In the genomic region with DNA sequence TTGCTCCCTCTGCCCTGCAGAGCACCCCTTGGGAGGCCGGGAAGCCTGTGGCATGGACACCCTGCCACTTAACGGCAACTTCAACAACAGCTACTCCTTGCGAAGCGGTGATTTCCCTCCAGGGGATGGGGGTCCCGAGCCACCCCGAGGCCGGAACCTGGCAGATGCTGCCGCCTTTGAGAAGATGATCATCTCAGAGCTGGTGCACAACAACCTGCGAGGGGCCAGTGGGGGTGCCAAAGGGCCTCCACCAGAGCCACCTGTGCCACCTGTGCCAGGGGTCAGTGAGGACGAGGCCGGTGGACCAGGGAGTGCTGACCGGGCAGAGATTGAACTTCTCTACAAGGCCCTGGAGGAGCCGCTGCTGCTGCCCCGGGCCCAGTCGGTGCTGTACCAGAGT, we compare ENCODE assay signal across 16 mouse cellular contexts. TPM values are rescaled to one million over a fixed set of nuclear protein-coding genes. Genes with fewer than 3 reads are reported as not detected.
DNase-seq lines count a peak whose midpoint lies in the region; ATAC-seq lines count a peak whose summit lies in the region.
"Had no signal": no experiment of that assay in that cellular context is flagged by ENCODE, and none has a peak within 500 bp of the region (broad histone marks: within the 10 kb centered on the region; RNA-seq: fewer than 3 reads in every experiment).

No protein-coding gene starts in this region.

- peak; percentile 13 to 22 for DNase-seq in cerebellum, postnatal 14 days
- no peak for DNase-seq in cerebellum, adult 9-10 months
- DNase-seq in heart, postnatal 4 days: peak; percentile 8
- no peak for DNase-seq in heart, adult 18-20 months
- peak; percentile 5 for DNase-seq in ovary, postnatal 36 days (ENCODE audit: low spot score)
- no peak for DNase-seq in ovary, postnatal 10 days (ENCODE audit: low spot score)
- DNase-seq: adrenal gland, postnatal 14 days; cerebellum, adult 8-10 months; embryo, embryonic 11 days; gastrocnemius, postnatal 10 days; heart, postnatal 10 days had no signal

- no peak for ATAC-seq in megakaryocyte, adult 5-6 weeks (ENCODE audit: poor library complexity, severe bottlenecking)
- ATAC-seq: activated CD4-positive, CD25-positive, alpha-beta regulatory T cell, adult 4 months; forebrain, embryonic 16.5 days; intestine, embryonic 15.5 days; Patski had no signal

RNA-seq across cellular contexts. Expression of a gene that starts 16.7 kb away (rescaled TPM):
- total RNA-seq in heart, postnatal 4 days (2021): under 1 TPM; 0.27 to 0.41 TPM
- 1 to 10 TPM; 1.4 to 1.7 TPM for total RNA-seq in heart, adult 18-20 months (2021)
- total RNA-seq in megakaryocyte, adult 5-6 weeks (2015): 0.09 and 0.31 TPM in 2 replicates
- 0.40 and 0.94 TPM in 2 replicates for total RNA-seq in megakaryocyte, adult 5-6 weeks (2017)

RNA-seq across cellular contexts. Expression of a gene that starts 17.0 kb away (rescaled TPM):
- total RNA-seq in heart, postnatal 4 days (2021): 10 to 100 TPM; 25.8 to 26.1 TPM
- 1 to 10 TPM; 1.3 to 2.0 TPM for total RNA-seq in heart, adult 18-20 months (2021)
- 87.3 and 95.0 TPM in 2 replicates for total RNA-seq in megakaryocyte, adult 5-6 weeks (2015)
- 68.5 and 71.1 TPM in 2 replicates for total RNA-seq in megakaryocyte, adult 5-6 weeks (2017)

RNA-seq across cellular contexts. Expression of a gene that starts 34.5 kb away (rescaled TPM):
- total RNA-seq in heart, postnatal 4 days (2021): 100 to 1,000 TPM; 389 to 405 TPM
- total RNA-seq in heart, adult 18-20 months (2021): 100 to 1,000 TPM; 327 to 347 TPM
- total RNA-seq in megakaryocyte, adult 5-6 weeks (2015): 19.6 and 21.6 TPM in 2 replicates
- 17.7 and 17.9 TPM in 2 replicates for total RNA-seq in megakaryocyte, adult 5-6 weeks (2017)

RNA-seq across cellular contexts. Expression of a gene that starts 38.4 kb away (rescaled TPM):
- 10 to 100 TPM; 37.5 to 39.8 TPM for total RNA-seq in heart, postnatal 4 days (2021)
- 10 to 100 TPM in 1 of 2 experiments, 1 to 10 TPM in 1; 9.9 to 10.9 TPM for total RNA-seq in heart, adult 18-20 months (2021)
- 2.4 and 3.6 TPM in 2 replicates for total RNA-seq in megakaryocyte, adult 5-6 weeks (2015)
- total RNA-seq in megakaryocyte, adult 5-6 weeks (2017): 1.7 TPM in 2 replicates

RNA-seq across cellular contexts. Expression of a gene that starts 59.1 kb away (rescaled TPM):
- 10 to 100 TPM; 36.6 to 42.9 TPM for total RNA-seq in heart, postnatal 4 days (2021)
- total RNA-seq in heart, adult 18-20 months (2021): 10 to 100 TPM; 22.0 to 26.7 TPM
- 63.0 and 69.1 TPM in 2 replicates for total RNA-seq in megakaryocyte, adult 5-6 weeks (2015)
- 46.6 and 48.4 TPM in 2 replicates for total RNA-seq in megakaryocyte, adult 5-6 weeks (2017)

Comparison
In these comparisons a context has a peak if more than half of its experiments do, and no peak if none do; other contexts are left out.
1. DNase-seq: peak in cerebellum, postnatal 14 days (2 of 2), heart, postnatal 4 days (single experiment) and ovary, postnatal 36 days (single experiment); none in cerebellum, adult 9-10 months (single experiment), heart, adult 18-20 months (0 of 2) and ovary, postnatal 10 days (single experiment).
2. RNA of a gene that starts 17.0 kb away (total RNA-seq): 68.5 to 95.0 TPM in megakaryocyte, adult 5-6 weeks and 25.8 to 26.1 TPM in heart, postnatal 4 days; 1.3 to 2.0 TPM in heart, adult 18-20 months; every median in the first group is over 4 times any median in the second.
3. RNA of a gene that starts 34.5 kb away (total RNA-seq): 389 to 405 TPM in heart, postnatal 4 days and 327 to 347 TPM in heart, adult 18-20 months; 17.7 to 21.6 TPM in megakaryocyte, adult 5-6 weeks; every median in the first group is over 10 times any median in the second.